Mouse (Mus musculus) stomach, postnatal 0 days (tissue): Measurements from ENCODE around the gene Nxnl2.

ENCODE experiments used
- CTCF ChIP-seq: IDR thresholded peaks from 2 replicates; pipeline ENCODE4 v1.5.1; 2016; ENCODE audit warnings: antibody characterized with exemption, low read depth, mild to moderate bottlenecking, moderate library complexity
- EP300 ChIP-seq: optimal IDR thresholded peaks from 2 replicates; pipeline ENCODE3; 2016; ENCODE audit warnings: antibody characterized with exemption

DNA sequence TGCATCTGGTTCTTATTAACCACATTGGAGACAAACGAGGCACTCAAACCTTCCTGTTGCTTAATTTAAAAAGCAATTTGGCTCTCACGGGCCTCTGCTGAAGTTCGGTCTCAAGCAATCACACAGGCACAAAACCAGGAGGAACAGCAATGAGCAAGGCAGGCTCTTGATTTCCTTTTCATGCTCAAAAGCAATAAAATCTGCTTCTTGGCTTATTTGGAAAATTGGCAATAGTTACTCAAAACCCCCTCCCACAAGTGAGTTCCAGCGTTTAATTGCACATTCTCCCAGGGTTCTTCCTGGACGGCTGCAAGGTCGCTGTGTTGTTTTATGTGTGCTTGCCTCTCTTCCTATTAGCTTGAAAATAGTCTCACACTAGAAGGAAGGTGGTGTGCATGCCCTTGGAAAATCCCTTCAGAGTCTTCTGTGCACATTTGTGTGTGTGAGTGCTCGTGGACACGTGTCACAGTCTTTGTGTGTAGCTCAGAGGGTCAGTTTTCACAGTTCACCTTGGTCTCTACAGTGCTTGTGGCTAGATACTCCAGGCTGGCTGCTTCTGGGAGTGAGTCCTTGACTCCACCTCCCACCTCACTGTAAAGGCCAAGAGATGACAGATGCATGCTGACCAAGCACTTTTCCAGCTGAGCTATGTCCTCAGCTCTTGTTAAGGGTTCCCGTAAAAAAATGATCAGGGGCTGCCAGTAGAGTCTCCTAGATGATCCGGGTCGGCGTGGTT lies 50.8 kb downstream of the Nxnl2 start:
- no peak for TF ChIP-seq CTCF
- no peak for TF ChIP-seq EP300
